Mouse (Mus musculus) embryo, embryonic 10.5 days (tissue): ENCODE measurements at regions not wholly inside any gene's neighbourhood (a gene's known extent, or its start where the extent isn't known, plus 50 kb on each side); places are given as distances from the start of the nearest gene placed in this dataset.

Experiments
- DNase-seq: peaks from one replicate; pipeline ENCODE4 v3.0.0-alpha.2; 2015; ENCODE audit warnings: low spot score

GRCm38 (mm10) chr15:18360256-18360655 is 458.5 kb upstream of the Cdh10 start:
- DNase-seq: no peak

GRCm38 (mm10) chr15:18399724-18400123 is 419.0 kb upstream of the Cdh10 start:
- DNase-seq: peak; percentile 8

GRCm38 (mm10) chr15:18400257-18400846 is 418.4 kb upstream of the Cdh10 start:
- no peak for DNase-seq

DNA sequence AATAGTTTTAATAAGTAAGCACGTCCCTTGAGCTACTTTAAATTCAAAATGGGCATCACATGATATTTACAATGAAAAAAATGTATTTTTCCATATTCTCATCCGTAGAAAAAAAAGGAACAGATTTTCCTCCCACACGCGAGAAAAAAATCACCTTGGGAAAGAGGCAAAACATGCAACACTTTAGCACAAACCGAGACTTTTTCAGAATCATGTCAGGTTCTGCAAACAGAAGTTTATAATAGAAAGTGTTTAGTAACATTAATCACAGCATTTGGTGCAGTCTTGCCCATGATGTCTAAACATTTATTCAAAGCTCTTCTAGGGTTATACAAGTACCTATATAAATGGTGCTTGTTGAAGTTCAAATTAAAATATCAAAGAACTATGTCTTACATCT is 386.0 kb upstream of the Cdh10 start:
- DNase-seq: no peak

- DNase-seq: no peak
These were observed 364.9 kb upstream of the Cdh10 start for GRCm38 (mm10) chr15:18453801-18454200.

GRCm38 (mm10) chr15:18482385-18482784 is 336.4 kb upstream of the Cdh10 start:
- no peak for DNase-seq

- no peak for DNase-seq
These were observed 307.1 kb upstream of the Cdh10 start for GRCm38 (mm10) chr15:18511606-18512005.

GRCm38 (mm10) chr15:18517701-18518100 is 301.0 kb upstream of the Cdh10 start:
- no peak for DNase-seq

- DNase-seq: no peak
These were observed 262.3 kb upstream of the Cdh10 start for GRCm38 (mm10) chr15:18556457-18556856.
